Mouse (Mus musculus) right cerebral cortex, postnatal 25 days (tissue): ENCODE data around the gene Tmie.
A peak's percentile ranks its signal among the peaks of the same experiment; 100 is the strongest.

Source experiments
- DNase-seq: peaks from one replicate; pipeline ENCODE4 v3.0.0; 2022

Gene Tmie

DNA sequence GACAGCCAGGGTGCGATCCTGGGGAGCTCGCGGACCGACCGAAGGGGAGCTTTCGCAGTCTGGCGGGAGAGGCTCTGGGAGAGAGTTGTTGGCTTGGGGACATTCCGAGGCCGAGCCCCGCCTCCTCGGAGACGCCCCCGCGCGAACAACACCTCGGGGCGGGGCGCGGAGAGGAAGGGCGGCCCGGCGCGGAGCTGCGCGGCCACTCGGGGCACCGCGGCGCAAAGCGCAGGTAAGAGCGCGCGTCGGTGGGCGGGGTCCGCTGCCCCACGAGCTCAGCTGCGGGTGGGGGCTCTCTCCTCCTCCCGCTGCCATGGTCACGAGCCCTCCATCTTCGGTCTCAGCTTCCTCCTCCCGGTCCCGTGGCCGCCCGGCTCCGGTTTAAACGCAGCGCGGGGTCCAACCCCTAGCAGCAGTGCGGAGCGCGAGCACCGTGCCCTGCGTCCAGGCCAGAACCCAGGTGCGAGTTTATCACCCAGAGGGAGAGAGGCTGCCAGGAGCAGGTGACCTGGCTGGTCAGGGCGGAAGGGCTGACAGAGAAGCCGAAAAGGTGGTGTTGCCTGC is at the start of gene Tmie:
TSS of gene Tmie (minus strand) at position 116 of the 564 bp plus-strand sequence.
- DNase-seq = peak; percentile 43

DNA sequence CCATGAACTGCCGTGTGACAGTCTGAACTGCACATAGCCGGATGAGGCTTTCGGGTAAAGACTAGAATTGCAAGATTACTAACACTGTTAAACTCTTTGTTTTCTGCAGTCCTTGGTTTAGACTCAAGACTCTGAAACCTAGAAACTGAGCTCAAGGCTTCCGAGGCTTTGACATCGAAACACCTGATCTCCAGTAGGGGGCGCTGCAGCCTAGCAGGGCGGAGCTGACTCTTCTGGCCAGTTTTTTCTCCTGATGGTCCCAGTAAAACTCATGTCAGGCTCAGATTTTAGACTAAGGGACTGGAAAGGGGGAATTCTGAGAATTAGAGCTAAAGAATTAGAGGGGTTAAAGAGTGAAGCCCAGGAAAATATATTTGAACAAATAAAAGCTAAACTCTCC is 42.8 kb upstream of the Tmie start:
- DNase-seq = peak; percentile 30

DNA sequence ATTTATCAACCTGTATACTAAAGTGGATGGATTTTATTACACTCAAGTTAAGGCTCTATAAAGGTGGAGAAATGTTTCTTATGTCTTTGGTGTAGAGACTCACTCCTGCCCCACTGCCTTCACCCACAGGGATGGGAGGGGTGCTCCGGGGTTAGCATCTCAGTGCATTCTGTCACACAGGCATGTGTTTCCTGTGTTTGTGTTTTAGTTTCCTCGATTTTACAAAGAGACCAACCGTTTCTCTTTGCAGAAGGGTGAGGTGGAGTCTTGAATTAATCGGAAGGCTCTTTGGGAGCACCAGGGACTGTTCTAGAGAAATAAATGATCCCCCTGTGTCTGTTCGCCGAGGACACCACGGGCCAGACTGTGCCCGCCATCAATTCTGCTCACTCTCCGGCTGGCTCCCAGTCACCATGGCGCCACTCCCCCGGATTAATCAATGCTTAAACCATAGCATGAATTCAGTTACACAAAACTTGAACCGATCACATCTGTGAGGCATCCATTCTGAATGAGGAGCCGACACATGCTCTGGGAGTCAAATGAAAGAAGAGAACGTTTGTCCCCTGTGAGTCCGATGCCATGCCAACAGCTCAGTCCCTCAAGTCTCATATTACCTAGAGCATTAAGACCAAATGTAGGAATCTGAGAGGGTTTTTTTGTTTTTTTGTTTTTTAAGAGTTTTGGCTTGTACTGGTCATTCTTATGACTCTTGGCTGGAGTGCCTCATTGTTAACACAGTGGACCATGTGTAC is 40.9 kb upstream of the Tmie start:
- DNase-seq = no peak

DNA sequence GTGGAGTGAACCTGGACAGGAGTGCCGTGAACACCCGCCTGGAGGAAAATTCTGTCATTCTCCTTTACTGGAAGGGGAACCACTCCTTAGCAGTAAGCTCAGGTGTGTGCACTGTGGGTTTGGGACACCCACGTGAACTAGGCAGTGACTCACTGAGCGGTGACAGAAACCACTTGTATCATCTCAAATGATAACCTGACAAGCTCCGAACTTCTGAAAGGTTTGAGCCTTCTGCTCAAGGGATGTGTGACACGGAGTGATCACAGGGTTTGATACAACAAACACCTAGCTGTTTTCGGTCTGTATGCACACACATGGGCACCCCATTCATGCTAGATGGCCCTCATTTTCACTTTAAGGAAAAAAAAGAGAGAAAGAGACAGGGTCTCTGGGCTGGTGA is 36.9 kb upstream of the Tmie start, which contains the start of gene Fam240a:
TSS of gene Fam240a (minus strand) at position 76 of the 400 bp plus-strand sequence.
- no peak for DNase-seq

DNA sequence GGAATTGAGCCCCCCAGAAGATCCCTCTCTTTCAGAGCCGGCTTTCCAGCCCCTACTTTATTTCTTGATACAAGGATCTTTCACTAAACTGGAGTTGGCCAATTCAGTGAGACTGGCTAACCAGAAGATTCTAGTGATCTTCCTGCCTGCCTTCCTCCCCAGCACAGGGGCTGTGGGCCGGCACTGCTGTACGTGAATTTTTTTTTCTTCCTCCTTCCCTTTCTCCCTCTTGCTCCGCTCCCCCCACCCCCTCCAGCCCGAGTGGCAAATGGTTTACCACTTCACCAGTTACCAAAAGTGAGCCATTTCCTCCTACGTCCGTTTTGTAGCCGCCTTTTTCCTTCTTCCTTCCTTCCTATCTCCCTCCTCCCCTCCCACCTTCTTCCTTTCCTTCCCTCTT is 35.6 kb upstream of the Tmie start:
- DNase-seq = no peak

DNA sequence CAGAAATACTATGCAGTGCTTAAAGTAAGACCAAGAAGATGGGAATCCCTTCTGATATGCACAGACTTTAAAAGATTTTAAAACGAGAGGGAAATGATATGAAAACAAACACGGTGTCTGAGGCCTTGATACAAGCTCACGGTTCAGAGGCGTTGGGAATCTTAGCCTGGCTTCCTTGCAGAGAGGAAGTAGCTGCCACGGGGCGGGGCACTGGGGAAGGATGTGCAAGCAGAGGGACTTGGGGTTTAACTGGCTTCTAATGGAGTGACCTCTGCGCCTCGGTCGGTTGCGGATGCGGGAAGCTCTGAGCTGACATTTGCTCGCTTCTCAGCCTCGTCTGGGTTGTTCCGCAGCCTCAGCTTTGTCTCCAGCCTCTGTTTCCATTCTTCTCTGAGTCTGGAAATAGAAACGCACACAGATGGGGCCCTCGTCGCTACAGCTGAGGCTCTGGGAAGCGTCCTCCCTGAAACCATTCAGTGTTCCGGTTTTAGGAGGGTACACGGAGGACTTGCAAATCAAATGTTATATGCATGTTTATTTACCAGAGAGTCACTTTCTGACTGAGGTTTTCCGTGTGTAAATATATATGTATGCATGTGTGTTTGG is 34.8 kb upstream of the Tmie start:
- no peak for DNase-seq

DNA sequence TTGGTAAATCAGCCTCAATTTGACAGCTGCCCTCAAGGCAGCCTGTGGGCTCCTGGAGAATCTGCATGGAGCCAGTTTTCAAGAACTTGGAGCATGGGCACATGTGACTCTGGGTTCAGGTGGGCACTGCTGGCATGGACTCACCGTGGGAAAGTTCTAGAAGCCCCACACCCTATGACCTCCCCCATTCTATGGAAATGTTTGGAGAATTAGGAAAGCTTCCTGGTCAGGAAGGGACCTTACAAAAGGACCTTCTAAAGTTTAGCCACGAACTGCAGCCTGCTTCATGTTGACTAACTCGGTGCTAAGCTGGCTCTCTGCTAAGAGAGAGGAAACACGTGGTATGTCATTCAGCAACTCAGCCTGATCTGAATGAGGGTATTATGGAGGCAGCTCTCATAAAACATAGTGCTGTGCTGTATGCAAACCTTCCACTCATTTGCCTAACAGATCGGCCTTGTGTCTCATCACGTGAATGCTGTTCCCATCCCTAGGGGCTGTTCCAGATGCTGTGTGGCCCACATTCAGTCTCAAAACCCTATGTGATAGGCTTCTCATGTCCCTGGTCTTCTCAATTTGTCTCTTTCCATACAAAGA is 29.6 kb upstream of the Tmie start:
- no peak for DNase-seq

DNA sequence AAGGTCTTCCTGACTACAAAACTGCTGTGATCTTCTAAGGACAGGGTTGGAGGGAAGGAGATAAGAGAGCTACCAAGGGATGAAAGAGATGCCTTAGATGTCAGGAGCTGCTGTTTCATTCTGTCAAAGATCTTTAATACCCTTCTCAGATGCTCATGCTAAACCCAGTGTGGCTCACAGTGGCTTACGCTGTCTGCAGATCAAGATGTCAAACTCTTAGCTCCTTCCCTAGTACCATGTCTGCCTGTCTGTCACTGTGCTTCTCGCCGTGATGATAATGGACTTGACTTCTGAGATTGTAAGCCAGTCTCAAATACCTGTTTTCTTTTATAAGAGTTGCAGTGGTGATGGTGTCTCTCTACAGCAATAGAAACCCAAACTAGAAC is 28.7 kb upstream of the Tmie start:
- no peak for DNase-seq

DNA sequence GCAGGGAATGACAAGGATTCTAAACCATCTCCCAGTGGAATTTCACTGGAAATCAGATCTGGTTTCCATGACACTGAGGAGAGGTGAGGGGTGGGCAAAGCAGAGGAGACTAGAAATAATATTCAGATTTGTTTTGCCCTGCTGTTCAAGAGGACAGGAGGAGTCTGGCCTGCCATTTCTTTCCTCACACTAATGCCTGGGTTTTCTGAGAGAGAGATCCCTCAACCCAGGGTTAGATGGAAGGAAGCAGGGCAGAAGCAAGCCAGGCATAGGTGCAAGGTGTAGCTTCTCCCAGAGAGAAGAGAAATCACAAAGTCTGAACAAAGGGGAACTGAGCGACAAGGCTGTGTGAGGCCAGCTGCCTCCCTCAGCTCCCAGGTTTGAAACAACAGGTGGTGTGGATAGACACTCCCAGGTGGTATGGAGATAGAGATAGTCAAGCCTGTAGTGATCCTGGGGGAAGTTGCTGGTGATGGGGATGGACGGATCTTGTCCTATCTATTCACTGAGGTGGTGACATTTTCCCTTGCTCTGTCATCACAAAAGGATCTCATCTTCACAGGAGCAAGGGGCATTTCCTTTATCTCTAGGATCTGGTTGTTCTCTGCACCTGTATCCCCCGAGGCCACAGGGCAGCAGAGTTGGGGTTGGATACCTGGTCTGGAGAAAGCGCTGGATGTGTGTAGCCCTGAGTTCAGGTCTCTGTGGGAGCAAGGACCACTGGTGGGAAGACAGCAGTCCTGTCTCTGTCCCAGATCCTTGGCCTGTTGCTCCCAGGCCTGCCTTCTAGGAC is 28.1 kb upstream of the Tmie start:
- no peak for DNase-seq

DNA sequence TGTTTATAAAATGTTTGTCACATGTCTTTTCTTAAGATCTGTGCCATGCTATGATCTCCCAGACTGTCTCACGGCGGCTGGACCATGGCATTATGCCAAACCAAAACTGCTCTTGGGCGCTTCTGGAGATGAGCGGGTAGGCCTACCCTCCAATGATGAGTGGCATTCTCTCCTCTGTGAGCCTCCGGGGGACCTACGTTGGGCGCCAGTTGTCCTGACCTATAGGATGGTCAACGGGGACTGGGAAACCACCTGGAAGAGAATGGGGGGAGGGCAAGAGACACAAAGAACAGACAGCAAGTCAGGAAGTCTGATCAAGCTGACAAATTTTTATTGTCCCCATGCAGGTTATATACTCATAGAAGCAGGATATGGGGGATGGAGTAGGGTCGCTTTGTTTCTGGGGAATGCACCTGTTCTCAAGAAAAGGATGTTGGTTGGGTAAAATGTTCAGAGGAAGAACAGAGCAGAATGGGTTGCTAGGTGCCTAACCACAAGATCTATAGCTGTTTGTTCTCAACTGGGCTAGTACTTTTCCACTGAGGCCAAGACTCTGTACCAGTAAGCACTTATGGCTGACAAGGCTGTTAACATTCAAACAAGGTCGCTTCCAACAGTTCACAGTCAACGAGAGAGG is 27.4 kb upstream of the Tmie start:
- DNase-seq = no peak

DNA sequence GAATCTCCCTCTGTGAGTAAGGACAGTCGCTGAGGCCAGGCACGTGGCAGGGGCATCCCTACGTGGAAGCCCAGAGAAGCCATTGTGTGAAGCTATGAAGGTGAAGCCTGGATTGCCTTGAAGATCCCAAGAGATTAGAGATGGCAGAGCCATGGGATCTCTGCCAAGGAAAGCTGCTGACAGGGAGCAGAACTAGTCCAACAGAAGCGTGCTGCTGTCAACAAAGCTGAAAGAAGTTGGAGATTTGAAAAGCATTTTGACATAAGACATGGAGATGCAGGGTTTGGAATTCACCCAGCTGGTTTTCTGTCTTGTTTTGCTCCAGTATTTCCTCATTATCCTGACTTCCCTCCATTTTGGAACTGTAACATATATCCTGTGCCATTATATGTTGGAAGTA is 22.4 kb upstream of the Tmie start:
- DNase-seq = no peak

DNA sequence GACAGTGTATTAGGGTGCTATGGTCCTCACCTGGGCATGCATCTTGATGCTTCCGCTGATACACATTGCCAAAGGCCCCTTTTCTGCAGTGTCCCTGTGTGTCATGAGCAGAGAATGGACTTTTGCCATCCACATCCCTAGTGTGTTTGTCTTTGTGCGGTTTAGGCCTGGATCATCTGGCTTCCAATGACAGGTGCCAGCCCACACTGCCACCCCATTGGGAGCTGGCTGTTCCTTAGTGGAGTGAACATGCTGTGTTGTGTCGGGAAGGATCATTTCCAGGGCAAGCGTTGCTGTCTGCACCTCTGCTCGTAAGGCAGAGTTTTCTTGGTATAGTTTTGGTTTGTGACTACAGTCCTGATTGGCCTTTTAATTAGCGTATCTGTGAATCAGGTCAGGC is 21.3 kb upstream of the Tmie start:
- DNase-seq = no peak

DNA sequence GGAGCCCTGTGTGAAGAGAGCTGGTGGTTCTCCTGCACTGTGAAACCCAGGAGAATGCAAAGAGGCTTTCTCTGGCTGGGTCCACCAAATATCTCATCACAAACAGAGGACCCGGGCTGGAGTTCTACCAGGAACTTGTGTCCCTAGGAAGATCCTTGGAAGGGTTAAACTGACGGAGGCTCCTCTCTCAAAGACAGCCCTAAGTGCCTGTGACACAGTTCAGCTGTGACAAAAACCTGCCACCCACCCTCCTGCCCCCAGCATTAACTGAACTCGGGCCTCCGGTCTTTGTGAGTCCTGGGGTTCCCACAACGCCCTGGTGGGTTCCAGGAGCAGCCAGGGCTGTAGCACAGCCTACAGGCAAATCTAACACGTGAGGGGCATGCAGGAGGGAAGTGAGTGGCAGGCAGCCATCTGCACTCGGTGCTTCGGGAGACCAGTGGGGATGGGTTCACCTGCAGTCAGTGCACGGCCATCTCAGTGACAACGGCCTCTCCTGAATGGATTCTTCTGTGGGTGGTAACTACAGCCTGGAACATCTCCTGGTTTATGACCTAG is 19.6 kb upstream of the Tmie start:
- DNase-seq = no peak

DNA sequence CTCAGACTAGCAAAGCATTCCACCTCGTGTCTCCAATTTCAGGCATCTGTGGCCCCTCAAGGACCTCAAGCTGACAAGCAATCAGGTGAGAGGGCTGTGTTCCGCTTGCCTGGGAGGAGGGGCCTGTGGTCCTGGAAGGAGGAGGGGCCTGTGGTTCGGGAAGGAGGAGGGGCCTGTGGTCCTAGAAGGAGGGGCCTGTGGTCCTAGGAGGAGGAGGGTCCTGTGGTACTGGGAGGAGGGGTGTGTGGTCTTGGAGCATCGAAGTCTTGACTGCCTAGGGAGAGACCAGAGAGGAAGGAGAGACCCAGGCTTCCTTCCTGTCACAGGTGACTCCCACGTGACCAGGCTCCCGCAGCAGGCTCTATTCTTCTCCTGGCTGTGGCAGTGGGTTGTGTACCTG is 16.7 kb upstream of the Tmie start:
- no peak for DNase-seq

DNA sequence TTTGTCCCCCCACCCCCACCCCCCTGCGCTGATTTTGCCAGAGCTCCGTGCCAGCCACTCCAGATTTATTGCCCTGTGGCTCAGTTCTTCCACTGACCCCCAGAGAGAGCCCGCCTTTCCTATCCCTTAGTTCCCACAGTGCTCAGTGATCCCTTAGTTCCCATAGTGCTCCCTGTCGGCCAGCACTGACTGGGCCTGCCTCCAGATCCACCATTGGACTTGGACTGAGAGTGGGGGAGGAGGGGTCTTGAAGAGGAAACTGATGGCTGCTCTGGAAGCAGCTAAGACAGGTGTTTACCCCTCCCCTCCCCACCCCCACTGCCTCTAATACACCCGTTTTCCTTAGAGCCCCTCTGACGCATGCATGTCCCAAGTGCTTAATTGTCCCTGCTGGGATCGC is 16.1 kb upstream of the Tmie start:
- DNase-seq = no peak

DNA sequence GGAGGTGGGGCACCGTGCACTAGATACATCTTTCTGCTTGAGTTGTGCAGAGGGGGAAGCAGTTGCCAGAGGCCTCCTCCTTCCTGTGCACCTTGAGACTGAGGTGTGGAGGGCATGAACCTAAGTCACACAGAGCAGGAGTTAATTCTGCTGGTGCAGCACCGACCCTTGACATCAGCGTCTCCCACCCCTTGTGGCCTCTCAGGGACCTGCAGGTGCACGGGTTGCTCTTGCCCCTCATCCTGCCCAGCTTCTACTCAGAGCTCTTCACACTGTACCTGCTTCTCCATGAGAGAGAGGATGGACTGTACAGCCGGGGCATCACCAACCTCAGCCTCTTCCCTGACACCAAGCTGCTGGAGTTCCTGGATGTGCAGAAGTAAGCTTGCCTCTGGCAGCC is 15.6 kb upstream of the Tmie start:
- DNase-seq = no peak

DNA sequence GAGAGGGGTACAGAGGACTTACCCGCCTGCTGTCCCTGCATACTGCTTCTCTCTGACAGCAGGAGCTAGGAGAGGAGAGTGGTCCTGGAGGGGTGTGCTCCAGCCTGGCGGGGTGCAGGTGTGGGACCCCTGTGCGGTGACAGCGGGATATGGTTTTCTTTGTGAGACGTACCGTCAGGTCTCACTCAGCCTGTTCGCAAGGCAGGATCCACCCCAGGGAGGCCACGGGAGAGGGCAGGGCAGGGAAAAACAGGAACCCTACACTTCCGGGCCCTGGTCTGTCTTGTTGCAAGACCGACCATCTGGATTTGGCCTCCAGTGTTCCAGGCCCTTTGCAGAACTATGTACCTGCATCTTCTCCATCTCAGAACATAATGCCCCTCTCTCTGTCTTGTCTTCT is 13.5 kb upstream of the Tmie start:
- DNase-seq = no peak

DNA sequence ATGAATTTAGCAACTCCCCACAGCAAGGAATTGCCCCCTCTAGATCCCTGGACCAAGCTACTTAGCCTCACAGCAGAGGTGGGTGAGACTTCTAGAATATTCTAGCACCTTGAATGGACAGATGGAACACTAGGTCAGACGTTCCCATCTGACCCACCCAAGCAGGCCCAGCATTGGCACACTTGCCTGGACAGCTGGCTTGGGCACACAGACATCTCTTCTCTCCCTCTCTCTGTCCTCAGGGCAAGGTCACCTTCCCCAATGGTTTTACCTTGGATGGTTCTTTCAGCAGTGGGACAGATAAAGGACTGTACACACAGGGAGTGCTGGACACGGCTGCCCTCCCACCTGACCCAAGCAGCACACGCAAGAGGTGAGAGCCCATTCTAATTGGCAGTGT is 12.6 kb upstream of the Tmie start:
- no peak for DNase-seq

DNA sequence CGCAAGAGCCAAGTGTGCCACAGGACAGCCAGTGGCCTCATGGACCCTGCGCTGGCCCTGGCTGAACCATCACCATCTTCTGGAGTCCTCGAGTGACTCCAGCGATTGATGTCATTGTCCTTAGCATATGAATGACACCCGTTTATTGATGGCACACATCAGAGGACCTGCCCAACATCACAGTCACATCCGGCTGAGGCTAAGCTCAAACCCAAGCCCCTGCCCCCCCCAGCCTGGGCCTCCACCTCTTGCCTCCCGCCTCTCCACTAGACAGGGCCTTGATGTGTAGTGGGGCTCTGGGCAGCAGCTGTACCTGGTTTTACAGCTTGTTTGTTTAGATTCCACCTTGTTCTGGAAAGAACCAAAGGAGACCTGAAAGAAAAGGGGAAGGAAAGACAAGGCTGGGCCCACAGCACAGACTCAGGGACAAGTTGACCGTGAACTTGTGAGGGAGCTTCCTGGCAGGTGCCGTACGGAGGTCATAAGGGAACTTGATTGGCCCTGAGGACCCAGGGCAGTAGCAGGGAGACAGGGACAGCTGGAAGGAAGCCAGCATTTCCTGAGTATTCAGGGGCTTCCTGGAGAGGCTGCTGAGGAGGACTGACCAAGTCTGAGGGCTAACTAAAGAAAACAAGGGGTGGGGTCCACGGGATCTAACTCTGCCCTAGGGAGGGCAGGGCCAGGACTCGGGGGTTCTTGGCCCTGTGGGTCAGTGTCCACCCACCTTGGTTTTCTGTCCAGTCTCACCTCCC is 11.3 kb upstream of the Tmie start:
- DNase-seq = no peak

DNA sequence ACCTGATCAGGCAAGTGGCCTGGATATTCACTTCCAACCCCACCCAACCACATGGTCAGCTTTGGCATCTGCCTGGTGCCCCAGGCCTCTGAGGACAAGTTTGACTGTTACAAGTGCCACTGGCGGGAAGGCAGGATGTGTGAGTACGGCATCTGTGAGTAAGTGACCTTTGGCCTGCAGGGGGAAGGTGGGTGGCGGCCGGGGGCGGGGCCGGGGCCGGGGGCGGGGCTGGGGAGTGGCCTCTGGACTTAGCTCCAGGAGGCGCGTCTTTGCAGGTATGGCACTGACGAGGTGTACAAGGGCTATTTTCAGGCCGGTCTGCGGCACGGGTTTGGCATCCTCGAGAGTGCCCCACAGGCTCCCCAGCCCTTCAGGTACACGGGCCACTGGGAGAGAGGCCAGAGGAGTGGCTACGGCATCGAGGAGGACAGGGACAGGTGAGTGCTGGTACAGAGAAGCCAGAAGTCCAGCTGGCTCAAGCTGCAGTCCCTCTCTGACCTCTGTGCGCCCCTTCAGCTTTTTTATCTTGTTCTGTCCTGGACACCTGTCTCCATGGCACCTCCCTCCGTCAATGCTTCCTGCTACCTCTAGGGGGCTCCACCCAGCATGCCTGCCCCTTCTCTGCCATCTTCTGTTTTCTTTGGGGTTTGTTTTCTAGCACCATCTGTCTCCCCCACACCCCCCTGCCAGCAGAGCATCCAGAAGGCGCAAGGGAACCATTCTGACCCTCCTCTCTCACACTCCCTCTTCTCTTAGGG is 10.3 kb upstream of the Tmie start:
- no peak for DNase-seq

DNA sequence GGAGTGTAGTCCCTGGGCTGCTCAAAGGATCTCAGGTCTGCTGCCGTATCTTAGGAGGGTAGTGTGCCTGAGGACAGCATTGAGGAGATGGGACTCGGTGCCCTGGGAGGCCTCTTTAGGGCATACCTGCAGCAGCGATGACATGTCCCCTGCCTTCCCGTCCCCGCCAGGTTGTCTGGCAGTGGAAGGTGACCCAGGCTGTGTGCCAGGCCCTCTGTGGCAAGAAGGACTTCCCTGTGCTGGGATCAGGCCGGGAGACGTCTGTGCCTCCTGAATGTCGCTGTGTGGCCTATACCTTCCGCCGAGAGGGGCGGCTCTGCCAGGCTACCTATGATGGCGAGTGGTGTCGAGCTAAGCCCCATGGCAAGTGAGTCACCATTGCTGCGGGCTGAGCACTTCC is 9.0 kb upstream of the Tmie start:
- DNase-seq = no peak
